Mouse (Mus musculus) heart, postnatal 25 days (tissue): ENCODE data around the gene Polr2f. TPM values are rescaled to one million over a fixed set of nuclear protein-coding genes. Genes with fewer than 3 reads are reported as not detected.

Experiments used
- DNase-seq: peaks from one replicate; pipeline ENCODE4 v3.0.0; 2022; ENCODE audit warnings: low spot score
- intact Hi-C: fragments of 180-260 bp; cut with DNase I; formaldehyde crosslinking; loops from one replicate; pipeline ENCODE4 v1.15.1; 2025
- total RNA-seq, 2 experiments: library from RNA; stranded (reverse); gene quantifications; 2 replicates each; pipeline ENCODE4 v1.2.3; 2021

Polr2f gene
- total RNA-seq, 2 experiments from 2014 or later: 132 TPM

GRCm38 (mm10) chr15:79145522-79145921, 4.7 kb downstream of the Polr2f start:
- intact Hi-C loops: no loop called here
- DNase-seq: no peak

GRCm38 (mm10) chr15:79148533-79148932, 7.7 kb downstream of the Polr2f start:
- peak; percentile 43 for DNase-seq
- intact Hi-C loops: loop anchor here (1.0 kb wide), 2 partner anchors 55 to 111 kb away; no protein-coding TSS in a partner anchor

- no peak for DNase-seq
- intact Hi-C loops: no loop called here
These were observed 11.1 kb downstream of the Polr2f start for GRCm38 (mm10) chr15:79151881-79152280.

GRCm38 (mm10) chr15:79152709-79153108, 11.9 kb downstream of the Polr2f start:
- no peak for DNase-seq
- intact Hi-C loops: no loop called here

- intact Hi-C loops: no loop called here
- DNase-seq: no peak
These were observed 14.8 kb downstream of the Polr2f start for GRCm38 (mm10) chr15:79155572-79155971.

GRCm38 (mm10) chr15:79162301-79162700, 21.5 kb downstream of the Polr2f start:
- intact Hi-C loops: no loop called here
- DNase-seq: no peak

GRCm38 (mm10) chr15:79162822-79163221, 22.0 kb downstream of the Polr2f start:
- intact Hi-C loops: no loop called here
- no peak for DNase-seq

- intact Hi-C loops: no loop called here
- no peak for DNase-seq
These were observed 23.4 kb downstream of the Polr2f start for GRCm38 (mm10) chr15:79164251-79164650.

GRCm38 (mm10) chr15:79165140-79165539, 24.3 kb downstream of the Polr2f start, which contains the start of gene Sox10:
TSS of gene Sox10 (minus strand) at chr15:79165240.
- no peak for DNase-seq
- intact Hi-C loops: no loop called here

- intact Hi-C loops: no loop called here
These were observed 25.9 kb downstream of the Polr2f start for GRCm38 (mm10) chr15:79166712-79167111.

GRCm38 (mm10) chr15:79176905-79177304, 36.1 kb downstream of the Polr2f start:
- DNase-seq: no peak
- intact Hi-C loops: no loop called here

More at GRCm38 (mm10) chr15:79166712-79167111, 25.9 kb downstream of the Polr2f start:
- DNase-seq: no peak

- no peak for DNase-seq
- intact Hi-C loops: no loop called here
These were observed 44.4 kb downstream of the Polr2f start for GRCm38 (mm10) chr15:79185213-79185612.

GRCm38 (mm10) chr15:79187819-79188218, 47.0 kb downstream of the Polr2f start:
- no peak for DNase-seq
- intact Hi-C loops: no loop called here

- intact Hi-C loops: no loop called here
- no peak for DNase-seq
These were observed 50.6 kb downstream of the Polr2f start for GRCm38 (mm10) chr15:79191426-79191825.

- no peak for DNase-seq
- intact Hi-C loops: no loop called here
These were observed 51.6 kb downstream of the Polr2f start for GRCm38 (mm10) chr15:79192450-79192849.

- DNase-seq: no peak
These were observed 52.4 kb downstream of the Polr2f start for GRCm38 (mm10) chr15:79192885-79193845.

GRCm38 (mm10) chr15:79194048-79194447, 53.2 kb downstream of the Polr2f start:
- DNase-seq: no peak
- intact Hi-C loops: no loop called here

More at GRCm38 (mm10) chr15:79192885-79193845, 52.4 kb downstream of the Polr2f start:
- intact Hi-C loops: no loop called here

- intact Hi-C loops: no loop called here
- no peak for DNase-seq
These were observed 54.1 kb downstream of the Polr2f start for GRCm38 (mm10) chr15:79194946-79195345.

- DNase-seq: no peak
- intact Hi-C loops: no loop called here
These were observed 54.7 kb downstream of the Polr2f start for GRCm38 (mm10) chr15:79195492-79195891.

- intact Hi-C loops: no loop called here
- DNase-seq: no peak
These were observed 58.7 kb downstream of the Polr2f start for GRCm38 (mm10) chr15:79199390-79199976.
